Mouse (Mus musculus) embryonic facial prominence, embryonic 14.5 days (tissue): ENCODE results near the gene Parp8. TPM values are rescaled to one million over a fixed set of nuclear protein-coding genes. Genes with fewer than 3 reads are reported as not detected.

Experiments
- ATAC-seq: fragments of 200-750 bp; cut with Nextera tagmentation; 2 replicates; pipeline ENCODE4 v1.8.0; 2017; ENCODE audit warnings: low read depth, moderate number of reproducible peaks, moderate TSS enrichment
- DNase-seq: peaks from one replicate; pipeline ENCODE4 v3.0.0-alpha.2; 2015; ENCODE audit warnings: low spot score
- H3K27ac ChIP-seq: fragments of 300-500 bp; sonication (generic); replicated peaks from 2 replicates; pipeline ENCODE4 v1.5.1; 2014; ENCODE audit warnings: low read depth, mild to moderate bottlenecking, low read length, moderate library complexity
- H3K27me3 ChIP-seq: fragments of 300-500 bp; sonication (generic); replicated peaks from 2 replicates; pipeline ENCODE4 v1.6.1; 2014; ENCODE audit warnings: low read length; ENCODE audit not compliant: control insufficient read depth, insufficient read depth
- H3K36me3 ChIP-seq: fragments of 300-500 bp; sonication (generic); 2 replicates; pipeline ENCODE4 v1.6.1; 2014; ENCODE audit warnings: low read length, mixed read lengths; ENCODE audit not compliant: control insufficient read depth, insufficient read depth
- H3K4me1 ChIP-seq: fragments of 300-500 bp; sonication (generic); 2 replicates; pipeline ENCODE4 v1.6.1; 2014; ENCODE audit warnings: antibody characterized with exemption, low read length; ENCODE audit not compliant: control insufficient read depth, insufficient read depth
- H3K4me2 ChIP-seq: fragments of 300-500 bp; sonication (generic); 2 replicates; pipeline ENCODE4 v1.6.1; 2014; ENCODE audit warnings: low read depth, mild to moderate bottlenecking, low read length, moderate library complexity, mixed read lengths
- H3K4me3 ChIP-seq: fragments of 300-500 bp; sonication (generic); 2 replicates; pipeline ENCODE4 v1.5.1; 2014; ENCODE audit warnings: low read depth, mild to moderate bottlenecking, low read length
- H3K9ac ChIP-seq: fragments of 300-500 bp; sonication (generic); 2 replicates; pipeline ENCODE4 v1.6.1; 2014; ENCODE audit warnings: low read depth, mild to moderate bottlenecking, low read length, moderate library complexity, mixed read lengths
- H3K9me3 ChIP-seq: fragments of 300-500 bp; sonication (generic); 2 replicates; pipeline ENCODE4 v1.6.1; 2016; ENCODE audit warnings: low read length; ENCODE audit not compliant: control insufficient read depth
- WGBS: fragments of 180-500 bp; shearing (Covaris S2); extraction: QIAGEN DNeasy Blood & Tissue Kit; methylation state at CpG from one replicate; pipeline ENCODE4 v1.1.7; 2014; 5-methylcytosine and 5-hydroxymethylcytosine counted together
- polyA plus RNA-seq: library from polyadenylated mRNA; unstranded; fragments of >200 nt; fragmentation: Nextera tagmentation; extraction: Ambion mirVana; gene quantifications from 2 replicates; pipeline ENCODE4 v1.2.1, GENCODE M21; 2014

Gene Parp8
- 19.8 and 21.9 TPM in 2 replicates for polyA plus RNA-seq

- H3K27me3 ChIP-seq = no peaks in the 10 kb centered on the region
- H3K36me3 ChIP-seq = no peaks in the 10 kb centered on the region
- peak within 1 kb of the TSS; percentile 78 for H3K4me2 ChIP-seq
- H3K9me3 ChIP-seq = no peaks in the 10 kb centered on the region
- peak within 1 kb of the TSS; percentile 96 for H3K27ac ChIP-seq
- H3K4me1 ChIP-seq = peaks cover 28% of the 10 kb centered on the region
- WGBS = under 1% methylated on average over 36 of the region's 67 CpGs
- peak; percentile 75 for ATAC-seq
- peak; percentile 84 for DNase-seq
- peak within 1 kb of the TSS; percentile 91 for H3K4me3 ChIP-seq
- H3K9ac ChIP-seq = peak within 1 kb of the TSS; percentile 96
These were observed at the start of gene Parp8 for GRCm38 (mm10) chr13:117025226-117026067. Parp8 (minus strand) TSS chr13:117025537.

- H3K4me2 ChIP-seq = peak overlapping the region; percentile 25
- no peaks in the 10 kb centered on the region for H3K27me3 ChIP-seq
- H3K9me3 ChIP-seq = no peaks in the 10 kb centered on the region
- no peak overlapping the region for H3K4me3 ChIP-seq
- H3K9ac ChIP-seq = no peak overlapping the region
- H3K27ac ChIP-seq = peak overlapping the region; percentile 54
- ATAC-seq (peak; percentile 47; the same call in 1 of the 2 replicates), DNase-seq (peak; percentile 80)
- 51% methylated on average over 17 of the region's 17 CpGs for WGBS
- H3K36me3 ChIP-seq = no peaks in the 10 kb centered on the region
- H3K4me1 ChIP-seq = peaks cover 4% of the 10 kb centered on the region; the same call in 1 of the 2 replicates
These were observed 37.4 kb upstream of the Parp8 start for GRCm38 (mm10) chr13:117062628-117063315.

GRCm38 (mm10) chr13:117056466-117056865, 31.1 kb upstream of the Parp8 start:
- Histone ChIP-seq H3K4me2 (no peak overlapping the region), H3K9ac (no peak overlapping the region), H3K4me1 (no peaks in the 10 kb centered on the region; the same call in 1 of the 2 replicates), H3K27me3 (no peaks in the 10 kb centered on the region), H3K27ac (no peak overlapping the region; the same call in 1 of the 2 replicates), H3K36me3 (no peaks in the 10 kb centered on the region), H3K9me3 (no peaks in the 10 kb centered on the region), H3K4me3 (no peak overlapping the region)
- DNase-seq (peak; percentile 56), ATAC-seq (no peak)
- 39% methylated on average over 2 of the region's 2 CpGs for WGBS

GRCm38 (mm10) chr13:117054811-117055496, 29.6 kb upstream of the Parp8 start:
- WGBS = 82% methylated on average over 7 of the region's 7 CpGs
- H3K9me3 ChIP-seq = no peaks in the 10 kb centered on the region
- ATAC-seq (no peak), DNase-seq (no peak)
- no peaks in the 10 kb centered on the region for H3K27me3 ChIP-seq
- H3K4me2 ChIP-seq = no peak overlapping the region
- H3K4me1 ChIP-seq = no peaks in the 10 kb centered on the region; the same call in 1 of the 2 replicates
- no peak overlapping the region for H3K4me3 ChIP-seq
- no peaks in the 10 kb centered on the region for H3K36me3 ChIP-seq
- no peak overlapping the region for H3K9ac ChIP-seq
- H3K27ac ChIP-seq = no peak overlapping the region

GRCm38 (mm10) chr13:117052748-117053147, 27.4 kb upstream of the Parp8 start:
- WGBS = 78% methylated on average over 3 of the region's 3 CpGs
- H3K27me3 ChIP-seq = no peaks in the 10 kb centered on the region

GRCm38 (mm10) chr13:117048541-117048971, 23.2 kb upstream of the Parp8 start:
- no peak overlapping the region for H3K4me2 ChIP-seq
- H3K27me3 ChIP-seq = no peaks in the 10 kb centered on the region
- peak; percentile 67; the same call in 1 of the 2 replicates for ATAC-seq
- H3K4me3 ChIP-seq = no peak overlapping the region
- no peak overlapping the region for H3K9ac ChIP-seq
- no peaks in the 10 kb centered on the region for H3K9me3 ChIP-seq
- peak; percentile 76 for DNase-seq
- peak overlapping the region; percentile 44 for H3K27ac ChIP-seq
- 43% methylated on average over 5 of the region's 5 CpGs for WGBS
- peaks cover 6% of the 10 kb centered on the region; the same call in 1 of the 2 replicates for H3K4me1 ChIP-seq
- no peaks in the 10 kb centered on the region for H3K36me3 ChIP-seq

More at GRCm38 (mm10) chr13:117052748-117053147, 27.4 kb upstream of the Parp8 start:
- H3K9me3 ChIP-seq = no peaks in the 10 kb centered on the region
- no peak overlapping the region for H3K4me2 ChIP-seq
- DNase-seq (no peak), ATAC-seq (no peak)
- H3K4me1 ChIP-seq = peaks cover 6% of the 10 kb centered on the region; the same call in 1 of the 2 replicates
- H3K4me3 ChIP-seq = no peak overlapping the region
- H3K9ac ChIP-seq = no peak overlapping the region
- H3K27ac ChIP-seq = no peak overlapping the region
- no peaks in the 10 kb centered on the region for H3K36me3 ChIP-seq

- Histone ChIP-seq H3K36me3 (no peaks in the 10 kb centered on the region), H3K4me2 (no peak overlapping the region), H3K27ac (no peak overlapping the region), H3K9me3 (no peaks in the 10 kb centered on the region), H3K4me1 (peaks cover 6% of the 10 kb centered on the region; the same call in 1 of the 2 replicates), H3K27me3 (no peaks in the 10 kb centered on the region), H3K4me3 (no peak overlapping the region), H3K9ac (no peak overlapping the region)
- ATAC-seq = no peak
- DNase-seq = no peak
These were observed 18.2 kb upstream of the Parp8 start for GRCm38 (mm10) chr13:117043567-117043966.

- Histone ChIP-seq H3K9me3 (no peaks in the 10 kb centered on the region), H3K36me3 (no peaks in the 10 kb centered on the region), H3K27ac (no peak overlapping the region), H3K9ac (no peak overlapping the region), H3K4me3 (no peak overlapping the region), H3K27me3 (no peaks in the 10 kb centered on the region), H3K4me1 (no peaks in the 10 kb centered on the region), H3K4me2 (no peak overlapping the region)
- ATAC-seq (no peak), DNase-seq (no peak)
These were observed 15.7 kb upstream of the Parp8 start for GRCm38 (mm10) chr13:117041021-117041420.
